Mouse (Mus musculus) ovary, postnatal 36 days (tissue): ENCODE data around the gene Ergic1.

ENCODE experiments used
- DNase-seq: peaks from one replicate; pipeline ENCODE4 v3.0.0; 2022; ENCODE audit warnings: low spot score, mixed read lengths

Gene Ergic1

GRCm38 (mm10) chr17:26660192-26660912, 99.1 kb downstream of the Ergic1 start:
- peak; percentile 80 for DNase-seq

GRCm38 (mm10) chr17:26662204-26662603, 100.9 kb downstream of the Ergic1 start:
- no peak for DNase-seq

DNA sequence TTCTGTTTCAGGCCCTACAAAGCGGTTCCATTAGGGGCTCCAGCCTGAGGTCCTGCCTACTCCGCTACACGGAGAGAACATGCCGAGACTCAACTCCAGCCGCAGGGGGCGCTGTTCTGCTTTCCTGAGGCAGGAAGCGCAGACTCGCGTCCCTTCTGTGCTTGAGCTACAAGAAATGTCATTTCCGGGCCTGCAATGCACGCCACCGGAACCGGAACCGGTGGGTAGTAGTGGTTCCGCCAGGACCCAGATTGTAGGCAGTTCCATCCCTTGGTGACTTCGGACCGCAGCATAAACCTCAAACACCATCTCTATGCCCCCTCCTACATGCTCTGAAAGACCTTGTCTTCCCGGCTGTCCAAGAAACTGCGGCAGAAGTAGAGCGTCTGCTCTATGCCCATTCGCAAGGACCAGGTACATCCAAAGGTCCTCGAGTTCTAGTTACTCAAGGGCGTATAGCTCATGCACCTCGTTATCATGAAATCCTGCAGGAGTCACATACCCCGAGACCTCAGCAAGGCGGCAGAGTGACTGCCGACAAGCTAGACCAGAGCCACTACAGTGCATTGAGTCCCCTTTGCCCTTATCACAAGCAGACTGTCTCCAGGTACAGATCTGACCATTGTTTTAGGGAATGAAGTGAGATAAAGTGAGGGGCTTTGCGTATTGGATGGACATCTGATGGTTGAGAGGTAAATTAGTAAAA, 101.8 kb downstream of the Ergic1 start, which contains the start of gene Atp6v0e:
Gene Atp6v0e (plus strand): TSS at position 254 of the 706 bp plus-strand sequence.
- peak; percentile 94 for DNase-seq

- no peak for DNase-seq
These were observed 104.3 kb downstream of the Ergic1 start for GRCm38 (mm10) chr17:26665600-26665999.

- DNase-seq, result no peak
These were observed 110.0 kb downstream of the Ergic1 start for GRCm38 (mm10) chr17:26671268-26671667.

- DNase-seq, result no peak
These were observed 114.6 kb downstream of the Ergic1 start for GRCm38 (mm10) chr17:26675845-26676244.

DNA sequence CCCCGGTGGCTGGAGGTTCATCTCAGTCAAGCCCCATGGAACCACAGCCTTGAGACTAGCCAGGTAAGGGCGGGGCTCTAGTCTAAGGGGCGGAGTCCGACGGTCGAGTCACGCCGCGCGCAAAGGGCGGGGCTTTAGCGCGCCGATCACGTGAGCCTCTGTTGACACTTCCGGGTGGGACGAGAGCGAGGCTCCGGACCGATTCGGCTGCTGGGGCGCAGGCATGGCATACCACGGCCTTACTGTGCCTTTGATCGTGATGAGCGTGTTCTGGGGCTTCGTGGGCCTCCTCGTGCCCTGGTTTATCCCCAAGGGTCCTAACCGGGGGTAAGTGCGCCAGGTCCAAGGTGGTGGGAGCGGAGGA, 114.9 kb downstream of the Ergic1 start:
- peak; percentile 87 for DNase-seq

DNA sequence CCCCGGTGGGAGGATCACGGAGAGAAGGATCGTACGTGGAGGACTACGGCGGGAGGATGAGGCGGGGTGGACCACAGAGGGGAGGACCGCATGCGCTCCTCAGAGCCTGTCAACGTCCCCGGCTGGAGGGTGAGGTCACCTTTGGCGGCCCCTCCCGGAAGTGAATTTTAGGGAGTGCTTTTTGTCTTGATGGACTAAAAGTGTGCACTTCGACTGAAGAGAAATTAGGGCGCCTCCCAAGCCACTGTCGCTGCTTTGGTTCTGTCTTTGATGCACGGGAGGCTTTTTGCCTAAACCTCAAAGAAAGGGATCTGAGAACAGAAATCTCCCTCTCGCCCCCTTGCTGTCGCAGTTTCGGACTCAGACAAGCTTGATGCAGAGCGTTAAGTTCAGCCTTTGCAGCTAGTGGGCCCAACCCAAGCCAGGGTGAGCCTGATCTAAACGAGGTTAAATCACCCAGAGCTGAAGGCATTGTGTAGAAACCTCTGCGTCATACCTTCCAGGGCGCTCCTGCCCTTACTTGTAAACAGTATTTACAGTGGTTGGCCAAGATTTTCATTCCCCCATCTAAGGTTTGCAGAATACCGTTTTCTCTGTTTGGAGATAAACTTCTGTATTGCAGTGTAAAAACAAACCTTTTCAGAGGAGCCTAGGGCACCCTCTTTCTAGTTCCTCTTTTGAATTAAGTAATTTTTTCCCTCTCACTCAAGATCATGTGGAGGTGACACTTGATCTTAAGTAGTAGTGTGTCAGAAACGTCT, 115.5 kb downstream of the Ergic1 start:
- peak; percentile 69 for DNase-seq

DNA sequence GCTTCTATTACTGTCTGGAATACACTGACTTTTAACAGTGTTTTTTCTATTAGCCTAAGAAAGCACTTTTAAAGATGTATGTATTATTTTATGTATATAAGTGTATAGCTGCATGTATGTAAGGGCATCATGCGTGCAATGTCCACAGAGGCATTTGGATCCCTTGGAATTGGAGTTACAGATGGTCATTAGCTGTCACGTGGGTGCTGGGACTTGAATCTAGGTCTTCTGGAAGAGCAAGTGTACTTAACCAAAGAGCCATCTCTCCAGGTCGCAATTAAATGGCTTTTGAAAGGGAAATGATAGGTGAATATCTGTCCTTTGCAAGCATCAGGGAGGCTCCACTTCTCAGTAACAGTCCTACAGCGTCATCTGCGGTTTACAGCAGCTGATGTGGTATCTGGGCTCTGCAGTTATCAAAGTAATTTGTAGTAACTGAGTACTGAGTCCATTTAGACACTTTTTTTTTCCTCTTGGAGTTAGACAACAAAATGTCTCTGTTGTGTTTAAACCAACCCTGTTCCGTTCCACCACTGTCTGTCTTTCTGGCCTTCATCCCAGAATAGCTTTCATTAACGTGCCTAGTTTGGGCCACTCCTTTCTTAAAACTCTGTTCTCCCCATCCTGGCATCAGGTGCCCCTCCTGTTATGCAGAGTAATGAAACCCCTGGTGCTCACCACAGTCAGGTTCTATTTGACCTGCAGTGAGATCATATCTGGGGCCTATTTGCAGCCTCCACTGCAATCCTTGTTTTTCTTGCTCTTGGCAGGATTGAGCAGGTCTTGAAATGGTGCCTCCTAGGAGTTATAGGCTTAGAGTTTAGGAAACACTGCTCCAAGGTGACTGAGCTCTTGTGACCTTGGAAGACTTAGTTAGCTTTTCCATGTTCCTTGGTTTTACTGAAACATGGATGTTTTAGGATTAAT, 116.7 kb downstream of the Ergic1 start:
- no peak for DNase-seq

- DNase-seq, result no peak
These were observed 120.0 kb downstream of the Ergic1 start for GRCm38 (mm10) chr17:26681276-26681675.

DNA sequence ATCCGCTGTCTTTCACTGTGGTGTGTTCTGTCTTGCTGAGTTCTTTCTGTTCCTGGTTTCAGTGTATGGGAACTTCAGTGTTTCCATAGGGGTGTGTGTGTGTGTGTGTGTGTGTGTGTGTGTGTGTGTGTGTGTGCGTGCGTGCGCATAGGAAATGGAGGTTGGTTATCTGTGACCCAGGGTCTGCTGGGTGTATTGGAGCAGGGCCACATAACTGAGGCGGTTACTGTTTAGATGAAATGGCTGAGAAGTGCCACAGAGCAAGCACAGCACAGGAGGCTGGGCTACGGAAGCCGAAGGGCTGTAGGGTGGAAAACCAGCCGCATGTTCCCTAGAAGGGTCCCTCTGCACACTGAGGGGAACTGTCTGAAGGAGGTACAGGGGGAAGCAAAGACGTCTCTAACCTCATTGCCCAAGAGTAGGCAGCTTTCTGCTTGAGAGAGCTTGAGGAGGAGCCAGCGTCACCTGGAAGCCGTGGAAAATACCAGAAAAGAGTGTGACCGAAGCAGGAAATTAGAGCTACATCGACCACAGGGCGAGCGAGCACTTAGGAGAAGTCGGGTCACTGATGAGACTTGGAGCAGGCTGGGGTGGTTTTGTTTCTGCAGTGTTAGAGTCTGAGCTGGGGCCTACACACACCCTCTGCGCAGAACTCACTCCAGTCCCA, 125.2 kb downstream of the Ergic1 start:
- no peak for DNase-seq

GRCm38 (mm10) chr17:26688795-26689735, 127.8 kb downstream of the Ergic1 start:
- DNase-seq, result no peak

DNA sequence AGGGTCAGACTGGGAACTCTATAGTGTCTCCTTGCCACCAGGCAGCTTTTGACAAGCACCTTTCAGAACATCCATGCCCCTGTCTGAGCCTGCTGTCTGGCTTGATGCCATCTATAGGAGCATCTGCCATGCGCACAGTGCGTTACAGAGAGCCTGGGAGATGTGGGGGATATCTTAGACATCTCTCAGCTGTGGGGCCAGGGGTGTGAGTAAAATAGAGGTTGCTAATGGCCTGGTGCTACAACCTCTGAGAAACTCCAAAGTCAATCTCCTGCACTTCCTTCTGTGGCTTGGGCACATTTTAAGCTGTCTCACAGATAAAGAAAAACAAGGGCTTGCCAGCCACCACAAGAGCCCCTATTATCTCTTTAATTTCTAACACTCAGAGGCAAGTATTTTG, 128.5 kb downstream of the Ergic1 start:
- DNase-seq, result no peak

DNA sequence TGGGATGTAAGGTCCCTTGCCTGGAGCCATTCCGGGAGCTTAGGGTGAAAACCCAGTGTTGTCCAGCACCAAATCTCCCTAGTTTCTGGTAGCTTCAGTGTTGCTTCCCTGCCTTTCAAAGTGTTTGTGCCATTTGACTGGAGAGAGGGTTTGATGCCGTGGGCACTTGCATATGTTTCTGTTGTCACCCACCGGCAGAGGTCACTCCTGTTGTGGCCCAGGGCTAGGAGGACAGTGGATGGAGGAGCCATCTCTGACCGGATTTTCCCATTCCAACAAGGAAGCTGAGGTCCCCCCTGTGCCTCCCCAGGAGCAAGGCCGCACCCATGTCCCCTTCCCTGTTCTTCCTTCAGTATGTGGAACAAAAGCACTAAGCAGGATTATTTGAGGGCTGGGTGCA, 128.9 kb downstream of the Ergic1 start:
- no peak for DNase-seq

DNA sequence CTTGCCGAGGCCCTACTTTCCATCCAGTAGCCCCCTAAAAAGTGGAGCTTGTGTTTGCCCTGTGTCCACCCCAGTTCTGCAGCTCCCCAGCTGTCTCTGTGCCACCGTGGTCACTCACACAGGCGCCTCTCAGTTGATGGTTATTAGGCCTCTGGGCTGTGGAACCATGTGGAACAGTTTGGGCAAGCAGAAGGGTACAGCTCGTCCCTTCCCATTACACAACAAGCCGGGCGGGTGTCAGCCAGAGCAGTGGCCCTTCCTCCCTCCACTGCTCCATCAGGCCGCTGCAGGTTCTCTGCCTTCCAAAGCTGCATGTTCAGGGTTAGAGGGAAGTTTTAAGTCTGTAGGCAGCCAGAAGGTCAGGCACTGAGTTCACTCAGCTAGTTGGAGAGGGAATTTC, 129.8 kb downstream of the Ergic1 start:
- no peak for DNase-seq

DNA sequence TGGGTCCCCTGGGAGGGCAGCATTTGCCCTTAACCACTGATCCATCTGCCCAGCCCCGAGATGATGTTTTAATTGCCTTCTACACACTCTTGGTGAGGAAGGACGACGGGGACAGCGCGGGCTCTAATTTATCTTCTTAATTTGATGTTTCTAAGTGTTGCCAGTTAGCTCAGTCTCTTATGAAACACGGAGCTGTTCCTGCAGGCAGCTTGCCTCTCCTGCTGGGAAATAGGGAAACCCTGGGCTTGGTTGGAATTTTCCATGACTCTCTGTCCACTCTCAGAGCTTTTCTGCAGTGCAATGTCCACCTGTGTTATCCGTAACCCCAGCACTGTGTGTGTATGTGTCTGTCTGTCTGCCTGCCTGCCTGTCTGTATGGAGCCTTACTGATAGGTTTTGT, 132.1 kb downstream of the Ergic1 start:
- no peak for DNase-seq

DNA sequence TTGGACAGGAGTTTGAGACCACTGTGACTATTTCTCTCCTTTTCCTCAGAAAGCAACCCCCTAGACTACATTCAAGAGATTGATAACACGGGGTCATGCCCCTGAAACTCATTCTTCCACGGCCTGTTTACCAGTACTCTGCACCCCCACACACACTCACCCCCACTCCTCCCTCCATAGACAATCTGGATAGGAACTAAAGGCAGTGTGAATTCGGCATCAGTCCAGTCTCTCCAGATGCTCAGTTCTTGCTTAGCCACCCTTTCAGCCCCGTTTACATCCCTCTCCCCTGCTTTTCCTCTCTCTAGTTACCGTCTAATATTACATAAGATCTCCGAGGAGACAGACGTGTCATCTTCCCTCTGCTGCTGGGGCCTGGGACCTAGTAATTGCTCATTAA, 132.9 kb downstream of the Ergic1 start:
- DNase-seq, result no peak

DNA sequence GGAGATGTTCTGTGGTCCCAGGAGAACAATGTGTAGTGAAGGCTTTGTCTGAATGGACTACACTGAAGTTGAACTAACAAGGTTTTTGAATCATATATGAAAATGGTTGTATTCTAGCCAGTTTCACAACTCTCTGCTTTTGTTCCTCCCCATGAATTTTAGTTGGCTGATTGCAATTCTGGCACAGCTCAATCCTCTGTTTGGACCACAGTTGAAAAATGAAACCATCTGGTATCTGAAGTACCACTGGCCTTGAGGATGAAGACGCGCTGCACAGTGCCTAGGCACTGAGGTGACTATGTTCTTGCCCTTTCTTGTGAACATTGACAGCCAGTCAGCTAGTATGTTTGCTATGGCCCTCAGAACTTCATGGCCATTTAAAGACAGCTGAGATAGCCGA, 133.9 kb downstream of the Ergic1 start:
- DNase-seq, result no peak

GRCm38 (mm10) chr17:26698846-26699245, 137.6 kb downstream of the Ergic1 start:
- DNase-seq, result no peak
